In the genomic region with DNA sequence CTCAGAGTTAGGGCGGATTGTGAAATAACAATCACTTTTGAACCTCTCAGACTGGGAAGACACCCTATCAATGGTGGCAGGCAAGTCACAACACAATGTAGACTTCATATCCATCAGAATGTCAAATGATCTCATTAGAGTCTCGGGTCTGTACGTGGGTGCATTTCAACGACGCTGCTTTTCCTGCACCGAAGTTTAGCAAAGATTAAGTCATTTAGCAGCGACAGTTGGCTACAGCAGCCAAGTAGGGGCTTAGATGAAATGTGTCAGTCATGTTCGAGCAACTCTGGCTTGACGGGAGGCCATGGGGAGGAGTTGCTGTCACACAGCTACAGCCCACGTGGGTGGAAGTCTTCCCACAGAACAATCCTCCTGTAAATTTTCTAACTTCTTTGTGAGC, we compare ENCODE assay signal across 24 mouse cellular contexts.
"Had no signal": no experiment of that assay in that cellular context is flagged by ENCODE, and none has a peak within 500 bp of the region (broad histone marks: within the 10 kb centered on the region; RNA-seq: fewer than 3 reads in every experiment).

No protein-coding gene starts in this region.

- H3K27ac ChIP-seq: layer of hippocampus, adult 2 months; limb, embryonic 12.5 days; limb, embryonic 15.5 days; liver, embryonic 14.5 days; midbrain, embryonic 10.5 days; midbrain, embryonic 13.5 days; stomach, embryonic 15.5 days had no signal

- H3K9ac ChIP-seq: limb, embryonic 12.5 days; limb, embryonic 15.5 days; liver, embryonic 14.5 days; liver, postnatal 0 days; lung, embryonic 14.5 days; midbrain, embryonic 13.5 days; stomach, embryonic 15.5 days had no signal

- H3K4me3 ChIP-seq: layer of hippocampus, adult 2 months; limb, embryonic 12.5 days; limb, embryonic 15.5 days; megakaryocyte, embryonic 14.5 days; midbrain, embryonic 10.5 days; midbrain, embryonic 13.5 days; myocyte; stomach, embryonic 15.5 days had no signal

- H3K27me3 ChIP-seq: limb, embryonic 12.5 days; limb, embryonic 15.5 days; megakaryocyte, embryonic 14.5 days; midbrain, embryonic 13.5 days; stomach, embryonic 15.5 days had no signal

- H3K36me3 ChIP-seq: limb, embryonic 12.5 days; limb, embryonic 15.5 days; midbrain, embryonic 10.5 days; midbrain, embryonic 13.5 days; stomach, embryonic 15.5 days had no signal

- H3K4me2 ChIP-seq: limb, embryonic 12.5 days; limb, embryonic 15.5 days; liver, embryonic 11.5 days; lung, embryonic 14.5 days; midbrain, embryonic 13.5 days; stomach, embryonic 15.5 days had no signal

- ATAC-seq: liver, postnatal 0 days; lung, postnatal 0 days; midbrain, embryonic 13.5 days; midbrain, embryonic 16.5 days had no signal

- H3K9me3 ChIP-seq: limb, embryonic 12.5 days; limb, embryonic 15.5 days; midbrain, embryonic 10.5 days; midbrain, embryonic 13.5 days; stomach, embryonic 15.5 days had no signal

- DNase-seq: kidney, adult 18-20 months; kidney, adult 9 months; kidney, postnatal 25 days; layer of hippocampus, adult 9-11 months; left cerebral cortex, postnatal 4 days; liver, postnatal 0 days; lung, embryonic 14.5 days; lung, postnatal 36 days; right cerebral cortex, postnatal 25 days; spleen, adult 18-20 months; thymus, adult 18-20 months; thymus, postnatal 36 days had no signal

- H3K4me1 ChIP-seq: limb, embryonic 12.5 days; limb, embryonic 15.5 days; megakaryocyte, embryonic 14.5 days; midbrain, embryonic 10.5 days; midbrain, embryonic 13.5 days; stomach, embryonic 15.5 days had no signal
